Mouse (Mus musculus): ENCODE measurements around the gene Ankrd34b.

The Ankrd34b gene

DNA sequence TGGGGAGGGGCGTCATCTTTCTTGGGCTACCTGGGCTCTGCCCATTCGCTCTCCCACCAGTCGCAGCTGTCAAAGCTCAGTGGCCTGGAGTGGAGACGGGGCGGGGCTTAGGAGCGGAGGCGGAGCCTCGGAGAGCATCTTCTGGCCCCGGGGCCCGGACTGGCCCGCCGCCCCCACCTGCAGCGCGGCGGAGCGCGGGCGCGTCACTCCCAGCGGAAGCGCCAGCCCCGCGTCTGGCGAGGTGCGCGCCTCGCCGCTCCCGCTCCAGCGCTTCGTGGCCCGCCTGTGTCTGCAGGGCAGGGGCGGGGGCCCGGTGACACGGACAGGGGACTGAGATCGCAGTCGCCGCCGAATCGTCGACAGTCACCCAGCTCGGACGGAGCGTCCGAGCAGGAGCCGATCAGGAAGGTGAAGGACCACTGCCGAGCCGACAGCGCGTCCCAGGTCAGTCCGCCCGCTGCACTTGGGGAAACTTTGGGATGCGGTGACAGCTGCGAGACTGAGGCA is at the start of gene Ankrd34b:
Ankrd34b (plus strand) TSS at position 139 of the 507 bp plus-strand sequence.
- no peak for DNase-seq (ENCODE audit: low spot score in 2 of 2)

DNA sequence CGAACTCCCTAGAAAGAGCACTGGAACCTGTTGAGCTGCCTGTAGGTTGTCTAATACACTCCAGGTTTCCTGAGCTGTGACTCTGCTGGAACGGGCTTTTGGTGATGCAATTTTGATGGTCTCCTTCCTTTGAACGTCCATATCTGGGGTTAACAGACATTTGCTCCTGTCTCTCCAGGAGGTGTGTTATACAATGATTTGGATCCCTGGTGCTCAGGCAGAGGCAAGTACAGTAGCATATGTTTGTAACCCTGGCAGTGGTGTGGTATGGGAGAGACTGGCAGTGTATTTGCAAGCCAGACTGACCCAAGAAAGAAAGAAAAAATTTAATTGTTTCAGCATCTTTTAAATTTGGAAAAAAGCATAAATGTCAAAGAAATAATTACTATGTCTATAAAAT is 38.3 kb upstream of the Ankrd34b start:
- DNase-seq (ENCODE audit: low spot score in 2 of 2), result no peak

DNA sequence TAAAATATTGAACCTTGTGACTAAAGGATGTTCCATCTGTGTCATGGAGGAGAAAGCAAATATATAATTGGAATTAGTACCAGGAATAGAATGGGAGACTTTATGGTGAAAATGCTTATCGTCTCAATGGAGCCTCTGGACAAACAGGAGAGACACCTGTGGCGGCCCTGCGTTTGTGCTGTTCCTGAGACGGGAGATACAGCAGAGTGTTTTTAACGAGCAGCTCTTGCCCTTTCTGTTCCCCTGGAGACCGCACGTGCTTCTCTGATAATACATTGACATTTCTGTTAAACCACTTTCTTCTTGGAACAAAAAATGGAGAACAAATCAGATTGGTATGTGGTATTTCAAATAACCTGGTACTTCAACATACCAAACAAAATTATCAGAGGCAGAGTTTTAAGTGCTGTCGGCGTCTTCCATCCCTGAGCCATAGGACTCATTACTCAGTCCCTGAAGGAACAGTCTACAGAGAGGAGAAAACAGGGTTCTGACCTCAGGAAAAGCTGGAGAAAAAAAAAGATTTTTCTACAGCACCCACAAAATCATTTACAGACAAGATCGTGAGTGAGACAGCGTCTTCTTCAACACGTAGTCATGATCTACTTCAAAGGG is 32.5 kb upstream of the Ankrd34b start:
- DNase-seq (ENCODE audit: low spot score in 2 of 2), result no peak

DNA sequence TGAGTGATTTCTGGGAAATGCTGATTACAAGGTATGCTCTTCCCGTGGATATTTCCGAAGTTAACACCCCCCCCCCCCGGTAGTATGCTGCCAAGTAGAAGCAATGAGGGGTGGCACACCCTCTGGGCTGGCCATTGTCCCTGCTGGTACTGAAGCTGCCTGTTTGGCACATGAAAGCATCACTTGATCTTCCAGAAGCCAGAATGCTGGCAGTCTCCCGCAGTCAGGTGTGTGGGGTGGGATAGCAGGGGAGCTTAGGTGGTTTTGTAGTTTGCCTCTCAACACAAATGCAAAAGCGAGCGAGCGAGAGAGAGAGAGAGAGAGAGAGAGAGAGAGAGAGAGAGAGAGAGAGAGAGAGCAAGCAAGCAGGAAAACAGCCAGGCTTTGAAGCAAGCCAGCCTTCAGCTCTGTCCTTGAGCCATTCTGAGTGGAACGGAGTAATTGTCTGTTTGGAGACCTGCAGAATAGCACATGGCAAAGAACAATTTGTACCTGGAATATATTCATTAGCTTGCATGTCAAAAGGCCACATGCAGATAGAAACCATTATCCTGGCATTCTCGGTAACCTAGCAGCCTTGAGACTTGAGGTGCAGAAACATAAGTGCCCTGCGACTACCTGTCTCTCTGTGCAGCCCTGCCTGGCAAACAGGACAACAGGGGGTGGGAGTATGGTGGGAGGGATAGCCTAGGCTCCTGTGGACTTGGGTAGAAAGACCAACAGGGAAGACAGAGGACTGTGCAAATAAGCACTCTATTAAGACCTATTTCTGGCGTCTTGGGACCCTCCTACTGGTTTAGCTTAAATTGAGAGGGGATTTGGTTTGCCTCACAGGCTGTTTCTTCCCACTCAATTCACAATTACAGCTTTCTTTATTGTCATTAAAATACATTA is 27.0 kb upstream of the Ankrd34b start:
- no peak for DNase-seq (ENCODE audit: low spot score in 2 of 2)

DNA sequence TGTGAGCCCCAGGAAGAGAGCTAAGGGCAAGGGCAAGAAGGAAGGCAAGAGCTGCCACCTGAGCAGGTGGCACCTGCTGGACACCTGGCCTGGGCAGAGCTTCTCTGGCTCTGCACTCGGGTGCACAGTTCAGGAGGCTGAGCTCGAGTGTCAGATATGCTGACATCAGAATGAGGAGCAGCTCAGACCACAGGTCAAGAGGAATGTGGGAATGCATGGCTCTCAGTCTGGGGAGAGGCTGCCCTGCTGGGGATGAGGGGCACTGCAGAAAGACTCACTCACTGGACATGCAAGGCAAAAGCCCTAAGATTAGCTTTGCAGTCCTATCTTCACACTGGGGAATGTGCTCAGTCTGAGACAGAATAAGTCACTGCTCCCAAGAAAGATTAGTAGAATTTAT is 23.6 kb upstream of the Ankrd34b start:
- no peak for DNase-seq (ENCODE audit: low spot score in 2 of 2)

GRCm38 (mm10) chr13:92403496-92403895 is 22.2 kb upstream of the Ankrd34b start:
- no peak for DNase-seq (ENCODE audit: low spot score in 2 of 2)

- DNase-seq (ENCODE audit: low spot score in 2 of 2), result no peak
These were observed 15.2 kb upstream of the Ankrd34b start for GRCm38 (mm10) chr13:92410486-92410885.

DNA sequence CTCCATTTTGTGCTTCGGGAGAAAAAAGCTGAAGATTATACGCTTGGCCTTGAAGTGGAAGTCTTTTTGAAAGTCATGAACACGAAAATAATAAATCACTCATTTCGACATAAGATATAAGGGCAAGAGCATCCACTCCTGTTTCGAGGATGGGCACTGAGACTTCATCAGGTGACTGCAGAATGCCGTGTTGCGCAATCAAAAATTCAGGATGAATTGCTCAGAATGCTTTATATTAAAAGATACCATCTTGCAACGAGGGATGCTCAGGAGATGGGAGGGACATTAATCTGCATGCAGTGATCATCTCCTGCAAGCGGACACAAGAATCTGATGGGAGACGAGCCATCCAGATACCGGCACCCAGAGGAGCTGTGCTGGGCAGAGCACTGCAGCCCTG is 6.1 kb upstream of the Ankrd34b start:
- DNase-seq (ENCODE audit: low spot score in 2 of 2), result no peak

- no peak for DNase-seq (ENCODE audit: low spot score in 2 of 2)
These were observed 2.0 kb upstream of the Ankrd34b start for GRCm38 (mm10) chr13:92423711-92424110.

DNA sequence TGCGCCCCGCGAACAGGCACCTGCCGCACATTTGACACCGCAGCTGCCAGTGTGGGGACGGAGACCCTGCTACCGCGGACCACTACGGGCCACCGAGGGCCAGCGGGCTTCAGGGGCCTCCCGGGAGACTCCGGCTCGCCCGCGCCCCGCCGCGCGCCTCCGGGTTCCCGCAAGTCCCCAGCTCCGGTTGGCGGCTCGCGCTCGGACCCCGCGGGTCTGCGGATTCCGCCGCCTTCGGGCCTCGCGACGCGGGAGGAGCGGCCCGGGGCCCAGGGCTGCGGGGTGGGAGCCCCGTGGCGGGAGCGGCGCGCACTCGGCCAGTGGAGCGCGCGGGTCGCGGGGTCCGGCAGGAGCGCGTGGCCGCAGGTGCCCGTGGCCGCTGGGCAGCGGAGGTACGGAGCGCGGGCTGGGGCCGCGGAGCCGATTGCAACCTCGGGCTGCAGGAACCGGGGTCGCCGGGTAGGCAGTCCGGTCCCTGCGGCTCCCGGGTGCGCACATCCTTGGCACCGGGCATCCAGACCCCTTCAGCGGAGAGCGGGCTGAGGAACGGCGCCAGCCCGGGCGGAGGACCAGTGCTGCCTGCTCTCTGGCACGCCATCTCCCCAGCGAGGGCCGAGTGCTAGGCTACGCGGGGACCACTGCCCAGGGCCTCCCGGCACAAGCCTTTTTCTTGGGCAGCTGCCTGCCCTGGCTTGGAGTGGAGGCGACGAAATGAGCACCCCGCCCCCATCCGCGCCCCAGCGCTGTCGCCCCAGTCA is 777 bp downstream of the Ankrd34b start:
- no peak for DNase-seq (ENCODE audit: low spot score in 2 of 2)

GRCm38 (mm10) chr13:92427351-92427855 is 1.7 kb downstream of the Ankrd34b start:
- DNase-seq (ENCODE audit: low spot score in 2 of 2), result no peak

DNA sequence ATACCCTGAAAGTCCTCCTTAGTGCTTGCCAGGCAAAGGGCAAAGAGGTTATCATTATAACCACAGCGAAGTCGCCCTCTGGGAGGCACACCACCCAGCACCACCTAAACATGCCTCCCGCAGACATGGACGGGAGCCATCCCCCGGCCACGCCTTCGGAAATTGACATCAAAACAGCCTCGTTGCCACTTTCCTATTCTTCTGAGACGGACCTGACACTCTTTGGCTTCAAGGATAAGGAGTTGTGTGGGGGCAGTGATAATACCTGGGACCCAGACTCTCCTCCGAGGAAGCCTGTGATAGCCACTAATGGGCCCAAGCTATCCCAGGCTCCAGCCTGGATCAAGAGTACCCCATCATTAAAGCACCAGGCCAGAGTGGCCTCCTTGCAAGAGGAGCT is 13.0 kb downstream of the Ankrd34b start:
- no peak for DNase-seq (ENCODE audit: low spot score in 2 of 2)

DNA sequence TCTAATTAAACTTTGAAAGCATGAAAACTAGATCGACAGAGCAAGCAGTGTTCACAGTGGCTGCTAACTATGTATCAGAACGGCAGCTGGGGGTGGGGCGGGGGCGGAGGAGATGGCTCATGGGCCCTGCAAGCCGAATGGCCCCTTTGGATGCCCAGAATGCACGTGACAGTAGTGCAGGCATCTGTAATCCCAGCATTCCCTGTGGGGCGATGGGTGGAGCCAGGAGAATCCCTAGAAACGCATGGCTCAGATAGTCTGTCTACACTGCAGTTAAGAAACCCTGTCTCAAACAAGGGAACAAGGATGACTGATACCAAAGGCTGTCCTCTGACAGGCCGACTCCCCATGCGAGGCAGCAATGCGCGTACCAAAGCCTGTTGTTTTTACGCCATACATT is 14.6 kb downstream of the Ankrd34b start:
- DNase-seq (ENCODE audit: low spot score in 2 of 2), result no peak

DNA sequence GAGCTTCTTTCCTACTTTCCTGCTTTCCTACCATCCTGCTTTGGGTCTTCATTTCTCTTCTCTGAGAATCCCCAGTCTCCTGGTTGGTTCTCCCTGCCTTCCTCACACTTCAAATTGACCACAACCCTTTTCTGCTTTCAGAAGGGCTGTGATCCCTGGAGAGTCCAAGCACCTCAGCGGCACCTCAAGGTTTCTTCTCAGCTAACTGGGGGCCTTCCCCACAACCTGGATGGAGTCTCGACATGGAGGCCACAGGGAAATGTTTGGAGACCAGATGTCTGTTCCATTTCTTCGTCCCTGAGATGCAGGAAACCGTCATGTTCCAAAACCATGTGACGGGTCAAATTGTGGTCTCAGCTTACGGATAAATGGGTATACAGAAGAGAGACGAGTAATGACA is 21.2 kb downstream of the Ankrd34b start:
- DNase-seq (ENCODE audit: low spot score in 2 of 2), result no peak

- no peak for DNase-seq (ENCODE audit: low spot score in 2 of 2)
These were observed 39.0 kb downstream of the Ankrd34b start for GRCm38 (mm10) chr13:92464698-92465097.

DNA sequence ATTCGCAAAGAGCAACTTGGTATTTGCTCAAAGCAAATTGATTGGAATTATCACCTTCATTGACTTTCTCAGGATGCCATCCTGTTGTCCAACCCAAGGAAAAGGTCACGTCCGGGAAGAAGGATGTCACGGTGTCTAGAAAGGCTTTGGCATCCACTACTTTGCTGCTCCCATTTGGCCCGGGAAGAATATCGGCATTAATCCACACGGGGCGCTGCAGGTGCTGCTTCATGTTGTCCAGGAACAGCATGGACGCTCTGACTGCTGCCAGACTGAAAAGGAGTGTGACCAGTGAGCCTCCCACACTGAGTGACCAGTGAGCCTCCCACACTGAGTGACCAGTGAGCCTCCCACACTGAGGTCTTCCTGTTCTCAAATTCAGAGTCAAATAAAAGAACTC is 42.2 kb downstream of the Ankrd34b start:
- DNase-seq (ENCODE audit: low spot score in 2 of 2), result no peak

- no peak for DNase-seq (ENCODE audit: low spot score in 2 of 2)
These were observed 43.7 kb downstream of the Ankrd34b start for GRCm38 (mm10) chr13:92469381-92469780.

DNA sequence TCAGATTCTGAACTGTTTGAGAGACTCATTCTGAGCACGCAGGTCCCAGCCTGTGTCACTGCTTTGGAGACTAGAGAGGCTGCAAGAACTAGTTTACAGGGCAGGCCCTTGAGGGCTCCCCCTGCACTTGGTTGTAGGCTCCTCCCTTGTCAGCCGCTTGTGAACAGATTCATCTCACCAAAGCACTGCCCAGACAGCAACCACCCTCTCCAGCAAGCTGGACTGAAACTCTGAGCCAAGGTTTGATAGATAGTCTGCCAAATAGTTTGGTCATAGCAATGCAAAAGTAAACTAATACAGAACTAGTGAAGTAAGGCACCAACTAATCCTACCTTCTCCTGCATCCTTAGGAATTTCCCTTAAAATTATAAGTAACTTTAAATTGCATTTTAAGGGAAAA is 44.5 kb downstream of the Ankrd34b start:
- no peak for DNase-seq (ENCODE audit: low spot score in 2 of 2)

- peak; percentile 8 to 39 for DNase-seq (ENCODE audit: low spot score in 2 of 2)
These were observed 57.7 kb downstream of the Ankrd34b start for GRCm38 (mm10) chr13:92483348-92483747.

- DNase-seq (ENCODE audit: low spot score in 2 of 2), result peak; percentile 77 to 88
These were observed 58.3 kb downstream of the Ankrd34b start, which contains the start of gene Fam151b for GRCm38 (mm10) chr13:92483852-92484463. Fam151b (minus strand) TSS chr13:92484015.

- DNase-seq (ENCODE audit: low spot score in 2 of 2), result no peak
These were observed 65.1 kb downstream of the Ankrd34b start for GRCm38 (mm10) chr13:92490817-92491216.

Measured in urinary bladder, postnatal 36 days (tissue).